Mouse (Mus musculus): ENCODE results near the gene Elmo3. TPM values are rescaled to one million over a fixed set of nuclear protein-coding genes. Genes with fewer than 3 reads are reported as not detected.

The Elmo3 gene
- total and polyA plus RNA-seq, 3 experiments, result 1.3 to 2.9 TPM; not detected in 1

DNA sequence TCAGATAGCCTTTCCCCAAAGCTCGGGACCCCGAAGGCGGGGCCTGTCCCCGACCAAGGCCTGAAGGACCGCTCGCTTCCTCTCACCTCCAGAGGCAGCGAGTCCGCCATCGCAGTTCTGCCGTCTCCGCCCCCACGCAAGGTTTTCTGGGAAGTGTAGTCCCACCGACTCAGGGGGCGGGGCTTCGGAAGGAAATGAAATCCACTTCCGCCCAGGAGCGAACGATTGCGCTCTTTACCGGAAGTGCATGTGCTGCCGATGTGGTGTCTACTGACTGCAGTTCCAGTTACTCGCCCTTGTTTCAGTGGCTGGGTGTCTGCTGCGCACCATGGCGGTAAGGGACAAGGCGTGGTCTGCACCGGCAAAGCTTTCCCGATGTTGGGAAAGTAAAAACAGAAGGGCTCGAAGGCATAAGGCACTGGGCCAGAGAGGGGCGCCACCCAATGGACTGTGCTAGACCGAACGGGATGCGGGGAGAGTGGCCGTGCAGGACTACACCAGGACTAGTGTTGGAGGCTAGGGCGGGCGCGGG, 20.8 kb downstream of the Elmo3 start, which contains the start of the genes Lrrc29 and Tmem208:
TSS of gene Lrrc29 (minus strand) at position 138 of the 532 bp plus-strand sequence.
TSS of gene Tmem208 (plus strand) at position 214 of the 532 bp plus-strand sequence.
- H3K4me1 ChIP-seq (ENCODE audit: control insufficient read depth in 1 of 2, insufficient read depth in 2 of 2, low read length in 2 of 2), result peaks cover 18 to 29% of the 10 kb centered on the region in 2 experiments
- H3K9me3 ChIP-seq (replicated peaks; ENCODE audit: insufficient read depth, low read length), result no peaks in the 10 kb centered on the region
- TF ChIP-seq TCF12 (IDR thresholded peaks at IDR 0.05; ENCODE audit: low read depth, low read length), result peak; percentile 82
- TF ChIP-seq GABPA (IDR thresholded peaks at IDR 0.05; ENCODE audit: low read depth, low read length), result no peak
- TF ChIP-seq UBTF (IDR thresholded peaks at IDR 0.05; ENCODE audit: borderline replicate concordance, insufficient read depth, low read depth, low read length), result no peak
- no peak for TF ChIP-seq ZKSCAN1 (IDR thresholded peaks at IDR 0.05; ENCODE audit: low read depth, low read length)
- TF ChIP-seq NRF1 (IDR thresholded peaks at IDR 0.05; ENCODE audit: insufficient read depth, low read depth, low read length, poor library complexity, severe bottlenecking), result peak; percentile 33; the same call in 1 of the 2 replicates
- no peak for TF ChIP-seq MAFK (IDR thresholded peaks at IDR 0.05; ENCODE audit: borderline replicate concordance, low read depth, low read length)
- TF ChIP-seq MAZ (IDR thresholded peaks at IDR 0.05; ENCODE audit: low read depth, low read length), result no peak; the same call in 1 of the 2 replicates
- no peak for TF ChIP-seq ZC3H11A (IDR thresholded peaks at IDR 0.05; ENCODE audit: low read depth, low read length)
- TF ChIP-seq POLR2A (IDR thresholded peaks at IDR 0.05; ENCODE audit: control insufficient read depth in 1 of 2, insufficient read depth in 1 of 2, low read depth in 1 of 2, low read length in 2 of 2, poor library complexity in 1 of 2), result peak; percentile 65 to 96; a peak in 3 of 4 replicates
- 0 out of 2 replicates have a peak, but pooled peaks have one; percentile 55 for TF ChIP-seq POLR2AphosphoS5 (IDR thresholded peaks at IDR 0.05; ENCODE audit: borderline replicate concordance, low read depth, low read length)
- no peak for TF ChIP-seq CHD1 (IDR thresholded peaks at IDR 0.05; ENCODE audit: low read depth, low read length)
- peak; percentile 64; the same call in 1 of the 2 replicates for TF ChIP-seq MAX (IDR thresholded peaks at IDR 0.05; ENCODE audit: low read length)
- TF ChIP-seq MYB (IDR thresholded peaks at IDR 0.05; ENCODE audit: low read depth, low read length), result no peak
- TF ChIP-seq RCOR1 (IDR thresholded peaks at IDR 0.05; ENCODE audit: low read depth, low read length), result no peak; the same call in 1 of the 2 replicates
- TF ChIP-seq EP300 (IDR thresholded peaks at IDR 0.05; ENCODE audit: low read depth in 1 of 2, low read length in 2 of 2), result peak in 1 of 2 experiments; percentile 3; a peak in 1 of 4 replicates
- TF ChIP-seq NELFE (IDR thresholded peaks at IDR 0.05; ENCODE audit: low read depth, low read length), result peak; percentile 96
- TF ChIP-seq BHLHE40 (IDR thresholded peaks at IDR 0.05; ENCODE audit: borderline replicate concordance, low read depth, low read length), result no peak
- peak; percentile 90 for TF ChIP-seq SIN3A (IDR thresholded peaks at IDR 0.05; ENCODE audit: low read length)
- TF ChIP-seq ETS1 (IDR thresholded peaks at IDR 0.05; ENCODE audit: low read depth, low read length), result no peak; the same call in 1 of the 2 replicates
- peak; percentile 96 for TF ChIP-seq ELF1 (IDR thresholded peaks at IDR 0.05; ENCODE audit: low read depth, low read length)
- no peak for TF ChIP-seq RAD21 (IDR thresholded peaks at IDR 0.05; ENCODE audit: low read depth, low read length)
- TF ChIP-seq JUND (IDR thresholded peaks at IDR 0.05; ENCODE audit: low read depth, low read length), result no peak
- TF ChIP-seq TAL1 (IDR thresholded peaks at IDR 0.05; ENCODE audit: low read length), result no peak
- peak; percentile 82; the same call in 1 of the 2 replicates for TF ChIP-seq POLR2AphosphoS2 (IDR thresholded peaks at IDR 0.05; ENCODE audit: low read length)
- TF ChIP-seq GATA1 (IDR thresholded peaks at IDR 0.05; ENCODE audit: low read depth, low read length), result no peak
- TF ChIP-seq MYC (IDR thresholded peaks at IDR 0.05; ENCODE audit: low read depth, low read length), result peak; percentile 71; the same call in 1 of the 2 replicates
- no peak for TF ChIP-seq E2F4 (IDR thresholded peaks at IDR 0.05; ENCODE audit: borderline replicate concordance, low read depth, low read length)
- TF ChIP-seq USF1 (IDR thresholded peaks at IDR 0.05; ENCODE audit: low read depth, low read length), result no peak
- TF ChIP-seq HCFC1 (IDR thresholded peaks at IDR 0.05; ENCODE audit: low read depth, low read length), result peak; percentile 96
- no peak for TF ChIP-seq MEF2A (IDR thresholded peaks at IDR 0.05; ENCODE audit: extremely low read depth, insufficient replicate concordance, low read depth, low read length, poor library complexity, severe bottlenecking)
- TF ChIP-seq ZMIZ1 (IDR thresholded peaks at IDR 0.05; ENCODE audit: low read depth, low read length), result peak; percentile 77; the same call in 1 of the 2 replicates
- TF ChIP-seq KAT2A (conservative IDR thresholded peaks at IDR 0.05; ENCODE audit: low read depth, low read length), result peak; percentile 77; the same call in 1 of the 2 replicates
- TF ChIP-seq CHD2 (IDR thresholded peaks at IDR 0.05; ENCODE audit: low read length), result no peak
- peak; percentile 88 for TF ChIP-seq MXI1 (IDR thresholded peaks at IDR 0.05; ENCODE audit: low read depth, low read length)
- TF ChIP-seq ZNF384 (IDR thresholded peaks at IDR 0.05; ENCODE audit: low read depth, low read length), result no peak
- TF ChIP-seq TBP (IDR thresholded peaks at IDR 0.05; ENCODE audit: low read depth, low read length), result peak; percentile 94
- peak; percentile 20; the same call in 1 of the 2 replicates for TF ChIP-seq SMC3 (IDR thresholded peaks at IDR 0.05; ENCODE audit: low read depth, low read length)

More for the DNA sequence above, 20.8 kb downstream of the Elmo3 start, which contains the start of the genes Lrrc29 and Tmem208:
- H3K9ac ChIP-seq (ENCODE audit: control insufficient read depth, low read depth, low read length, poor library complexity, severe bottlenecking), result peak within 1 kb of the TSS; percentile 84
- no peaks in the 10 kb centered on the region for H3K27me3 ChIP-seq (ENCODE audit: control insufficient read depth in 1 of 2, insufficient read depth in 2 of 2, low read length in 2 of 2)
- peak within 1 kb of the TSS; percentile 81 to 88 for H3K4me3 ChIP-seq (ENCODE audit: control insufficient read depth in 1 of 2, insufficient read depth in 1 of 2, low read depth in 2 of 2, low read length in 2 of 2)
- H3K79me2 ChIP-seq (ENCODE audit: control insufficient read depth, insufficient read depth, low read length, poor library complexity), result peaks cover 20% of the 10 kb centered on the region
- peak within 1 kb of the TSS; percentile 90 for H3K27ac ChIP-seq (ENCODE audit: control insufficient read depth, low read depth, low read length)
- peaks cover 10 to 34% of the 10 kb centered on the region in 2 experiments for H3K36me3 ChIP-seq (ENCODE audit: control insufficient read depth in 1 of 2, insufficient read depth in 2 of 2, low read length in 2 of 2)
- peak; percentile 98 for DNase-seq (ENCODE audit: low read depth, low spot score)

Data from MEL (cell line).